Mouse (Mus musculus): Measurements from ENCODE around the gene Pdgfd.

- TF ChIP-seq EP300 (IDR thresholded peaks at IDR 0.05; ENCODE audit: low read depth) (no peak), CTCF (IDR thresholded peaks at IDR 0.05; ENCODE audit: low read depth) (no peak)
Observed at GRCm38 (mm10) chr9:6170962-6171361, 2.6 kb downstream of the Pdgfd start.
